Mouse (Mus musculus) CH12.LX (cell line): Measurements from ENCODE around the gene Tnfrsf11a. TPM values are rescaled to one million over a fixed set of nuclear protein-coding genes. Genes with fewer than 3 reads are reported as not detected.

ENCODE experiments used
- DNase-seq: peaks from one replicate; pipeline ENCODE4 v3.0.0-alpha.2; 2013; ENCODE audit errors: extremely low read depth
- H3K27ac ChIP-seq: 2 replicates; pipeline ENCODE4 v1.5.1; 2012; ENCODE audit warnings: low read depth, mild to moderate bottlenecking, control low read depth, moderate library complexity; ENCODE audit not compliant: insufficient read depth
- H3K27me3 ChIP-seq: replicated peaks from 2 replicates; pipeline ENCODE3; 2012; ENCODE audit warnings: inconsistent platforms
- H3K36me3 ChIP-seq, 2 experiments: replicated peaks in 1 of 2; 2 replicates each; pipeline versions ENCODE3 to v1.6.1; 2012; ENCODE audit warnings: inconsistent platforms in 1 of 2, low read length in 1 of 2, mild to moderate bottlenecking in 1 of 2, mixed read lengths in 1 of 2, moderate library complexity in 1 of 2; ENCODE audit not compliant: control insufficient read depth in 1 of 2, insufficient read depth in 1 of 2
- H3K4me1 ChIP-seq, 2 experiments: 2 replicates each; pipeline ENCODE4 v1.6.1; 2012; ENCODE audit warnings: inconsistent platforms in 1 of 2, moderate library complexity in 1 of 2; ENCODE audit not compliant: insufficient read depth in 2 of 2, control insufficient read depth in 1 of 2
- H3K4me2 ChIP-seq: 2 replicates; pipeline ENCODE4 v1.6.1; 2012; ENCODE audit warnings: low read depth, mild to moderate bottlenecking, control low read depth; ENCODE audit not compliant: poor library complexity, insufficient read depth, severe bottlenecking
- H3K4me3 ChIP-seq, 3 experiments: fragments of 150-350 bp in 1 of 3; sonication (generic) in 1 of 3; replicated peaks in 1 of 3; 2 replicates each; pipeline versions ENCODE3 to v1.5.1; 2011 to 2012; ENCODE audit warnings: low read depth in 2 of 3, low read length in 2 of 3, mild to moderate bottlenecking in 2 of 3, moderate library complexity in 2 of 3, control low read depth in 1 of 3, improper control_type of control experiment in 1 of 3, inconsistent platforms in 1 of 3, mixed read lengths in 1 of 3; ENCODE audit not compliant: poor library complexity in 1 of 3
- H3K79me2 ChIP-seq: replicated peaks from 2 replicates; pipeline ENCODE4 v1.6.1; 2012; ENCODE audit warnings: mild to moderate bottlenecking, moderate library complexity; ENCODE audit not compliant: control insufficient read depth, poor library complexity, insufficient read depth, severe bottlenecking; ENCODE audit errors: extremely low read depth
- H3K9ac ChIP-seq: 2 replicates; pipeline ENCODE4 v1.6.1; 2012; ENCODE audit warnings: low read depth, mild to moderate bottlenecking, control low read depth, moderate library complexity; ENCODE audit not compliant: insufficient read depth
- H3K9me3 ChIP-seq: replicated peaks from 2 replicates; pipeline ENCODE3; 2012; ENCODE audit warnings: low read length, inconsistent platforms, mixed read lengths
- BHLHE40 ChIP-seq: IDR thresholded peaks from 2 replicates; pipeline ENCODE4 v1.6.1; 2011; ENCODE audit warnings: mild to moderate bottlenecking, low read depth, low read length, improper control_type of control experiment
- CHD1 ChIP-seq: IDR thresholded peaks from 2 replicates; pipeline ENCODE4 v1.6.1; 2012; ENCODE audit warnings: low read depth, low read length, improper control_type of control experiment, inconsistent platforms
- CTCF ChIP-seq, 2 experiments: IDR thresholded peaks in 1 of 2; conservative IDR thresholded peaks in 1 of 2; 2 replicates each; pipeline ENCODE4 v1.5.1; 2011 to 2012; ENCODE audit warnings: low read depth in 2 of 2, low read length in 2 of 2, improper control_type of control experiment in 1 of 2, inconsistent platforms in 1 of 2, mild to moderate bottlenecking in 1 of 2, moderate library complexity in 1 of 2
- E2F4 ChIP-seq: IDR thresholded peaks from 2 replicates; pipeline ENCODE4 v1.6.1; 2011; ENCODE audit warnings: low read depth, low read length, improper control_type of control experiment; ENCODE audit not compliant: insufficient replicate concordance
- ELF1 ChIP-seq: IDR thresholded peaks from 2 replicates; pipeline ENCODE4 v1.6.1; 2014; ENCODE audit warnings: low read depth, mild to moderate bottlenecking, inconsistent platforms, low read length, improper control_type of control experiment
- EP300 ChIP-seq: IDR thresholded peaks from 2 replicates; pipeline ENCODE4 v1.6.1; 2011; ENCODE audit warnings: low read length, improper control_type of control experiment
- ETS1 ChIP-seq: conservative IDR thresholded peaks from 2 replicates; pipeline ENCODE4 v1.6.1; 2012; ENCODE audit warnings: low read depth, mild to moderate bottlenecking, inconsistent platforms, low read length, improper control_type of control experiment, moderate library complexity
- HCFC1 ChIP-seq: IDR thresholded peaks from 2 replicates; pipeline ENCODE4 v1.6.1; 2012; ENCODE audit warnings: low read depth, mild to moderate bottlenecking, inconsistent platforms, low read length, improper control_type of control experiment
- IRF4 ChIP-seq: IDR thresholded peaks from 2 replicates; pipeline ENCODE4 v1.6.1; 2014; ENCODE audit warnings: low read depth, mild to moderate bottlenecking, inconsistent platforms, low read length, improper control_type of control experiment
- JUN ChIP-seq: IDR thresholded peaks from 2 replicates; pipeline ENCODE4 v1.6.1; 2011; ENCODE audit warnings: low read depth, mild to moderate bottlenecking, low read length, improper control_type of control experiment, moderate library complexity; ENCODE audit not compliant: insufficient read depth
- JUND ChIP-seq: conservative IDR thresholded peaks from 2 replicates; pipeline ENCODE4 v1.6.1; 2011; ENCODE audit warnings: low read depth, low read length, improper control_type of control experiment
- KAT2A ChIP-seq: IDR thresholded peaks from 2 replicates; pipeline ENCODE4 v1.6.1; 2012; ENCODE audit warnings: low read length, improper control_type of control experiment, inconsistent platforms; ENCODE audit not compliant: insufficient replicate concordance
- MAFK ChIP-seq: IDR thresholded peaks from 2 replicates; pipeline ENCODE4 v1.6.1; 2011; ENCODE audit warnings: low read length, improper control_type of control experiment; ENCODE audit not compliant: insufficient replicate concordance
- MAX ChIP-seq: IDR thresholded peaks from 2 replicates; pipeline ENCODE4 v1.6.1; 2011; ENCODE audit warnings: low read length, improper control_type of control experiment
- MAZ ChIP-seq: IDR thresholded peaks from 2 replicates; pipeline ENCODE4 v1.6.1; 2012; ENCODE audit warnings: low read depth, mild to moderate bottlenecking, inconsistent platforms, low read length, improper control_type of control experiment, moderate library complexity
- MEF2A ChIP-seq: IDR thresholded peaks from 2 replicates; pipeline ENCODE4 v1.6.1; 2014; ENCODE audit warnings: low read depth, mild to moderate bottlenecking, inconsistent platforms, low read length, improper control_type of control experiment, borderline replicate concordance
- MXI1 ChIP-seq: IDR thresholded peaks from 2 replicates; pipeline ENCODE4 v1.6.1; 2011; ENCODE audit warnings: mild to moderate bottlenecking, low read depth, low read length, improper control_type of control experiment
- NELFE ChIP-seq: IDR thresholded peaks from 2 replicates; pipeline ENCODE4 v1.6.1; 2011; ENCODE audit warnings: low read depth, low read length, improper control_type of control experiment
- POLR2A ChIP-seq: IDR thresholded peaks from 2 replicates; pipeline ENCODE4 v1.6.1; 2011; ENCODE audit warnings: low read depth, mild to moderate bottlenecking, improper control_type of control experiment, low read length
- RAD21 ChIP-seq: IDR thresholded peaks from 2 replicates; pipeline ENCODE4 v1.6.1; 2011; ENCODE audit warnings: low read depth, mild to moderate bottlenecking, low read length, improper control_type of control experiment, moderate library complexity
- RCOR1 ChIP-seq: conservative IDR thresholded peaks from 2 replicates; pipeline ENCODE4 v1.6.1; 2012; ENCODE audit warnings: low read depth, mild to moderate bottlenecking, inconsistent platforms, low read length, improper control_type of control experiment
- SIN3A ChIP-seq: IDR thresholded peaks from 2 replicates; pipeline ENCODE4 v1.6.1; 2012; ENCODE audit warnings: low read length, improper control_type of control experiment, inconsistent platforms
- TBP ChIP-seq: conservative IDR thresholded peaks from 2 replicates; pipeline ENCODE4 v1.6.1; 2011; ENCODE audit warnings: low read depth, low read length, improper control_type of control experiment
- TCF12 ChIP-seq: IDR thresholded peaks from 2 replicates; pipeline ENCODE4 v1.6.1; 2014; ENCODE audit warnings: low read depth, mild to moderate bottlenecking, inconsistent platforms, low read length, improper control_type of control experiment
- UBTF ChIP-seq: IDR thresholded peaks from 2 replicates; pipeline ENCODE4 v1.6.1; 2012; ENCODE audit warnings: low read depth, mild to moderate bottlenecking, inconsistent platforms, low read length, improper control_type of control experiment, moderate library complexity
- USF1 ChIP-seq: IDR thresholded peaks from 2 replicates; pipeline ENCODE4 v1.6.1; 2014; ENCODE audit warnings: low read depth, mild to moderate bottlenecking, inconsistent platforms, low read length, improper control_type of control experiment
- ZC3H11A ChIP-seq: IDR thresholded peaks from 2 replicates; pipeline ENCODE4 v1.6.1; 2012; ENCODE audit warnings: low read depth, mild to moderate bottlenecking, inconsistent platforms, low read length, improper control_type of control experiment
- ZMIZ1 ChIP-seq: IDR thresholded peaks from 2 replicates; pipeline ENCODE4 v1.6.1; 2012; ENCODE audit warnings: low read depth, mild to moderate bottlenecking, inconsistent platforms, low read length, improper control_type of control experiment
- ZNF384 ChIP-seq: IDR thresholded peaks from 2 replicates; pipeline ENCODE4 v1.6.1; 2012; ENCODE audit warnings: low read depth, low read length, improper control_type of control experiment, inconsistent platforms
- dilution Hi-C: fragments of 300-500 bp; cut with MboI; formaldehyde crosslinking; loops from 2 replicates; pipeline ENCODE4 v1.14.3; 2020; ENCODE audit warnings: low sequenced_read_pairs; ENCODE audit not compliant: extremely low pct_unique_long_range_greater_than_20kb, extremely low pct_ligation_motif_present
- in situ Hi-C: fragments of 300-500 bp; cut with MboI; formaldehyde crosslinking; loops from 3 replicates; pipeline ENCODE4 v1.14.3; 2019; ENCODE audit warnings: low sequenced_read_pairs, low pct_ligation_motif_present, low pct_unique_long_range_greater_than_20kb, mixed read lengths
- polyA plus RNA-seq: library from polyadenylated mRNA; unstranded; fragments of >175 nt; gene quantifications from 2 replicates; pipeline ENCODE4 v1.2.1, GENCODE M21; 2012; ENCODE audit warnings: low read depth; ENCODE audit not compliant: insufficient read length
- total RNA-seq, 2 experiments: library from RNA; depleted of rRNA; stranded (reverse); fragments of 300-350 nt in 1 of 2; fragments of >200 nt in 1 of 2; gene quantifications; 2 replicates each; pipeline ENCODE4 v1.2.3; 2012 to 2014

The Tnfrsf11a gene
- total and polyA plus RNA-seq, 3 experiments = 0.20 to 2.5 (median 0.28) TPM

- Histone ChIP-seq H3K9ac (no peak overlapping the region), H3K27me3 (no peaks in the 10 kb centered on the region), H3K79me2 (no peaks in the 10 kb centered on the region), H3K9me3 (peaks cover 5% of the 10 kb centered on the region), H3K27ac (no peak overlapping the region), H3K4me1 (peaks cover under 1 to 14% of the 10 kb centered on the region in 2 experiments; a peak in 3 of 4 replicates), H3K4me2 (no peak overlapping the region), H3K36me3 (no peaks in the 10 kb centered on the region), H3K4me3 (no peak overlapping the region)
- no peak for DNase-seq
- no peak for TF ChIP-seq SIN3A
- no peak for TF ChIP-seq E2F4
- no peak for TF ChIP-seq RCOR1
- TF ChIP-seq ZC3H11A = no peak
- no peak for TF ChIP-seq MXI1
- no peak for TF ChIP-seq POLR2A
- TF ChIP-seq JUND = no peak
- no peak for TF ChIP-seq TBP
- no peak for TF ChIP-seq ZNF384
- TF ChIP-seq HCFC1 = no peak
- in situ Hi-C loops = no loop called here
- dilution Hi-C loops = no loop called here
Observed at GRCm38 (mm10) chr1:105795705-105796104, 15.2 kb downstream of the Tnfrsf11a start.

GRCm38 (mm10) chr1:105800570-105800969 is 20.1 kb downstream of the Tnfrsf11a start:
- dilution Hi-C loops = no loop called here
- no peak overlapping the region for H3K27ac ChIP-seq

DNA sequence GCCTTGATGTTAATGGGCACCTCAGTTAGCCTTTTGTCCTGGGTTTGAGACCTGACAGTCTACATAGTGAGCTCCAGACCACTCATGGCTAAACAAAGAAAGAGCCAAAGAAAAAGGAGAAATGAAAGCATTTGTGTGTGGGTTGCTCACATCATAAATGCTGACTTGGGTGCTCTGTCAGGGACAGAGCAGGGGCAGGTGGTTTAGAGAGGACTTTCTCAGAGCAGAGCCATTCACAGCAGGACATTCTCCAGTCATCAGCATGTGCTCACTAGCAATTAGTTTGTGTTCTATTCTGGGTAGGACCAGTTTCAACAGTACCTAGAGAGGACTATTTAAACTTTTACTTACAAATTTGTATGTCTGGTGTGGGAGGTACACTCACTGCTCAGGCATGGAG is 20.7 kb downstream of the Tnfrsf11a start:
- peaks cover 11 to 59% of the 10 kb centered on the region in 2 experiments for H3K4me1 ChIP-seq
- no peaks in the 10 kb centered on the region for H3K36me3 ChIP-seq
- in situ Hi-C loops = no loop called here
- H3K27me3 ChIP-seq = no peaks in the 10 kb centered on the region
- H3K4me3 ChIP-seq = no peak overlapping the region
- H3K9ac ChIP-seq = no peak overlapping the region
- no peaks in the 10 kb centered on the region for H3K79me2 ChIP-seq
- 0 out of 2 replicates have a peak overlapping the region, but pooled peaks have one; percentile 32 for H3K27ac ChIP-seq
- H3K9me3 ChIP-seq = no peaks in the 10 kb centered on the region
- peak overlapping the region; percentile 82 for H3K4me2 ChIP-seq
- peak; percentile 70 for DNase-seq
- dilution Hi-C loops = no loop called here
- TF ChIP-seq MEF2A (peak; percentile 94), ETS1 (peak; percentile 65), TCF12 (peak; percentile 72; the same call in 1 of the 2 replicates), MAX (peak; percentile 78), IRF4 (peak; percentile 93), RCOR1 (no peak; the same call in 1 of the 2 replicates), MAFK (peak; percentile 86), MAZ (no peak), USF1 (no peak), TBP (no peak), ELF1 (no peak), BHLHE40 (peak; percentile 82), MXI1 (peak; percentile 57; the same call in 1 of the 2 replicates), EP300 (peak; percentile 87), CTCF (conservative IDR thresholded peaks at IDR 0.05 in 1 of 2, IDR thresholded peaks at IDR 0.05 in 1 of 2; ENCODE audit: low read depth in 2 of 2, low read length in 2 of 2) (no peak), ZC3H11A (no peak)

More at GRCm38 (mm10) chr1:105800570-105800969, 20.1 kb downstream of the Tnfrsf11a start:
- Histone ChIP-seq H3K4me2 (no peak overlapping the region), H3K4me3 (no peak overlapping the region), H3K36me3 (no peaks in the 10 kb centered on the region), H3K79me2 (no peaks in the 10 kb centered on the region), H3K9ac (no peak overlapping the region), H3K9me3 (peaks cover 3% of the 10 kb centered on the region), H3K4me1 (peaks cover 9 to 52% of the 10 kb centered on the region in 2 experiments), H3K27me3 (no peaks in the 10 kb centered on the region)
- in situ Hi-C loops = no loop called here
- no peak for DNase-seq
- TF ChIP-seq KAT2A (no peak), ZC3H11A (no peak), UBTF (no peak), RAD21 (no peak), ZMIZ1 (no peak), MAX (no peak), TCF12 (no peak), CHD1 (no peak), CTCF (conservative IDR thresholded peaks at IDR 0.05 in 1 of 2, IDR thresholded peaks at IDR 0.05 in 1 of 2; ENCODE audit: low read depth in 2 of 2, low read length in 2 of 2) (no peak), NELFE (no peak), USF1 (no peak), JUN (no peak), ZNF384 (no peak), IRF4 (no peak)
